Mouse (Mus musculus) fibroblast of lung, adult 2 months (primary cell): Measurements from ENCODE around the gene Tmem108.

Source experiments
- DNase-seq: peaks from one replicate; pipeline ENCODE4 v3.0.0-alpha.2; 2011; ENCODE audit warnings: low read depth

The Tmem108 gene

GRCm38 (mm10) chr9:103761647-103762084 lies at the start of gene Tmem108:
Gene Tmem108, minus strand, starts transcription at chr9:103761837.
- no peak for DNase-seq

GRCm38 (mm10) chr9:103789029-103789428 lies 27.4 kb upstream of the Tmem108 start:
- no peak for DNase-seq

- DNase-seq, result no peak
Measured at GRCm38 (mm10) chr9:103784156-103784555, 22.5 kb upstream of the Tmem108 start.

GRCm38 (mm10) chr9:103783276-103783675 lies 21.6 kb upstream of the Tmem108 start:
- DNase-seq, result no peak

- DNase-seq, result no peak
Measured at GRCm38 (mm10) chr9:103782306-103782705, 20.7 kb upstream of the Tmem108 start.

GRCm38 (mm10) chr9:103781407-103781806 lies 19.8 kb upstream of the Tmem108 start:
- no peak for DNase-seq

GRCm38 (mm10) chr9:103780598-103780997 lies 19.0 kb upstream of the Tmem108 start:
- no peak for DNase-seq

GRCm38 (mm10) chr9:103778185-103778584 lies 16.5 kb upstream of the Tmem108 start:
- DNase-seq, result no peak

GRCm38 (mm10) chr9:103761151-103761571 lies 476 bp downstream of the Tmem108 start:
- no peak for DNase-seq

GRCm38 (mm10) chr9:103760356-103760755 lies 1.3 kb downstream of the Tmem108 start:
- DNase-seq, result no peak

GRCm38 (mm10) chr9:103759829-103760228 lies 1.8 kb downstream of the Tmem108 start:
- DNase-seq, result no peak

- DNase-seq, result peak; percentile 16
Measured at GRCm38 (mm10) chr9:103758930-103759695, 2.5 kb downstream of the Tmem108 start.

GRCm38 (mm10) chr9:103758246-103758645 lies 3.4 kb downstream of the Tmem108 start:
- no peak for DNase-seq

- DNase-seq, result no peak
Measured at GRCm38 (mm10) chr9:103752618-103753017, 9.0 kb downstream of the Tmem108 start.

GRCm38 (mm10) chr9:103751568-103751967 lies 10.1 kb downstream of the Tmem108 start:
- DNase-seq, result no peak

GRCm38 (mm10) chr9:103750491-103750890 lies 11.1 kb downstream of the Tmem108 start:
- DNase-seq, result no peak

- DNase-seq, result no peak
Measured at GRCm38 (mm10) chr9:103746598-103746997, 15.0 kb downstream of the Tmem108 start.

GRCm38 (mm10) chr9:103740145-103740544 lies 21.5 kb downstream of the Tmem108 start:
- no peak for DNase-seq

GRCm38 (mm10) chr9:103739062-103739461 lies 22.6 kb downstream of the Tmem108 start:
- DNase-seq, result no peak

- no peak for DNase-seq
Measured at GRCm38 (mm10) chr9:103729716-103730115, 31.9 kb downstream of the Tmem108 start.

GRCm38 (mm10) chr9:103726751-103727462 lies 34.7 kb downstream of the Tmem108 start:
- no peak for DNase-seq

GRCm38 (mm10) chr9:103725497-103725896 lies 36.1 kb downstream of the Tmem108 start:
- DNase-seq, result no peak

GRCm38 (mm10) chr9:103721486-103721885 lies 40.2 kb downstream of the Tmem108 start:
- DNase-seq, result no peak
